Mouse (Mus musculus): Measurements from ENCODE around the gene Flt1.

The Flt1 gene

DNA sequence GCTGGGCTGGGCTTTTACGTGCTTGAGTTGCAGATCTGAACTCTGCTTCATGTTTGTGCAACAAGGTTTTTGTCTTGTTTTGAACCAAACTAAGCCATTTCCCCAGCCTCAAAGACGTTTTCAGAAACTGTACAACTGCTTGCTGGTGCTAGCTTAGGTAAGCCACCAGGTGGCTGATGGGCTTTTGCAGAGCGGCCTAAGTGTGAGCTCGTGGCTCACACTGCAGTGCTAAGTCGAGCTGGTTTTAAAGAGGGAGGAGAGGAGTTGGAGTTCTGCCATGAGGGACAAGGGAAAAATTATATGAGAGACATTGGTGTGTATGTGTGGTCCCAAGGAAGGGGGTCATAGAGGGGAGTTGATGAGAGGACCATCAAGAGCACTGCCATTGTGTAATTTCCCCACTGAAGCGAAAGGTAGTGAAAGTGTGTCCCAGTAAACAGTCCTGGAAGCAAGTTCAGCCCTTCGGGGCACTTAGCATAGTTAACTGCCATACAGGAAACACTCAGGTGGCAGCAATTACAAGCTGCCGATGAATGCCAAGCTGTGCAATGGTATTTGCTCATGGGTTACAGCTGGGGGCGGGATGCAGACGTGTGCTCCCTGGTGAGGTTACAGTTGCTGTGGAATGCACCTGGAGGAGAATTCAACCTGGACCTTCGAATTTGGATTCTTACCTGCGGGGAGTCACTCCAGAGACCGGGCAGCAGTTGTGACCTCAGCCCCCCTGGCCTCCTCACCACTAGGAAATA, 173.8 kb downstream of the Flt1 start:
- no peak for DNase-seq (ENCODE audit: low read depth, low spot score)

GRCm38 (mm10) chr5:147549016-147549755, 176.6 kb downstream of the Flt1 start:
- DNase-seq (ENCODE audit: low read depth, low spot score) = no peak

- peak; percentile 70 for DNase-seq (ENCODE audit: low read depth, low spot score)
These were observed 180.0 kb downstream of the Flt1 start for GRCm38 (mm10) chr5:147545731-147546241.

- no peak for DNase-seq (ENCODE audit: low read depth, low spot score)
These were observed 183.5 kb downstream of the Flt1 start for GRCm38 (mm10) chr5:147542291-147542690.

GRCm38 (mm10) chr5:147539815-147540214, 186.0 kb downstream of the Flt1 start:
- DNase-seq (ENCODE audit: low read depth, low spot score) = no peak

GRCm38 (mm10) chr5:147539409-147539808, 186.4 kb downstream of the Flt1 start:
- DNase-seq (ENCODE audit: low read depth, low spot score) = no peak

GRCm38 (mm10) chr5:147532031-147532430, 193.8 kb downstream of the Flt1 start:
- DNase-seq (ENCODE audit: low read depth, low spot score) = no peak

DNA sequence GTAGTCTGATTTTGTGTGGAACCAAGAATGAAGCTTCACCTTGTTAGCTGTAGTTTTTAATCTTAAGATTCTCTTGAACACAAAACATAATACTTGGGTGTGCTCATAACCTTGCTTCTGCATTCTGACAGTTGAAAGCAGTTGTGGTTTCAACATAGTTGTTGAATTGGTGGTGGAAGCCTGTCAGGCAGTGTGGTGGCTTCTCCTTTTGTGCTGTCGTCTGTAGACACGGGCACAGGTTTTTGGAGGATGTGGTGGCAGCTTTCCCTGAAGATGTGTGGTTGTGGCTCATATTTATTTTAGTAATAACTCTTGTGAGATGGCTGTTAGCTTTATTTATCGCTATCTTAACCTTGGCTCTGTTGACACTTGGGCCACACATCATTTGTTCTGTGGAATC, 198.0 kb downstream of the Flt1 start:
- no peak for DNase-seq (ENCODE audit: low read depth, low spot score)

DNA sequence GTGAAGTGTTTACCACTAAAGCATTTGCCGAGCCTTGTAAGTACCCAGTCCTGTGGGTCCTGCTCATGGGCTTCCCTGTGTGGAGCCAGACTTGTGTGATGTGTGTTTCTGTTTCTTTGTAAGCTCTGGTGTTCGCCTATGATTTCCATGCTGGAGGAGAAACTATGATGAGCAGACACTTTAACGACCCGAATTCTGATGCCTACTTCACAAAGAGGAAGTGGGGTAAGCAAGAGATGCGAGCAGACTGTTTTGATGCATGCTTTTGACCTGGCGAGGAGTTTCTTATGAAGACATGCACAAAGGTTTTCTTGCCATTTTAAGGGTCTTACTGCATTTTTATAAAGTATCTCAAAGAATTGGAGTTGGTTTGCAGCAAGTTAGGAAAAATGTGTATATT, 198.8 kb downstream of the Flt1 start:
- no peak for DNase-seq (ENCODE audit: low read depth, low spot score)
